Mouse (Mus musculus): ENCODE data around the gene Cst13. TPM values are rescaled to one million over a fixed set of nuclear protein-coding genes. Genes with fewer than 3 reads are reported as not detected.

The Cst13 gene
- polyA plus RNA-seq, 1 experiment from 2014 or later: not detected

DNA sequence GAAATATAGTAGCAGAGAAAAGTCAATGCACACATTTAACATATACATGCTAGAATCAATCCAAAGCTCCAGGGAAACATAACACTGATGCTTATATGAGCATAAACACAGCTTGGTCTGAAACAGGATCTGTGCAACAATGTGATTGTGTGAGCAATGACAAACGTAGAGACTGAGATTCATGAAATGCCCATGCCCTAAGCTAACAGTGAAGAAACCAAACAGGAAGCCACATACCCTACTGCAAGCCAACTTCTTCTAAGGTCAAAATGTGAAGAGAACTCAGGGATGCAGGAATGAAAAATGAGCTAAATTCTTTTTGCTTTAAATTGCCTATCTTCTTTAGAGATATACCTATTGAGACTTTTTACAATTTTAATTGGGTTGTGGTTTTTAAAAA, 49.1 kb downstream of the Cst13 start:
- ATAC-seq (replicated peaks; ENCODE audit: low FRiP score) (no peak), DNase-seq (ENCODE audit: low spot score) (no peak)
- Histone ChIP-seq H3K4me3 (ENCODE audit: low read depth, low read length) (no peak overlapping the region), H3K9me3 (ENCODE audit: control insufficient read depth, low read length) (no peaks in the 10 kb centered on the region), H3K4me1 (replicated peaks; ENCODE audit: control insufficient read depth, insufficient read depth, low read length) (no peaks in the 10 kb centered on the region; the same call in 1 of the 2 replicates), H3K27me3 (ENCODE audit: control insufficient read depth, insufficient read depth, low read length) (no peaks in the 10 kb centered on the region), H3K9ac (ENCODE audit: low read length) (no peak overlapping the region), H3K36me3 (ENCODE audit: control insufficient read depth, insufficient read depth, low read length) (no peaks in the 10 kb centered on the region), H3K27ac (ENCODE audit: low read depth, low read length) (no peak overlapping the region), H3K4me2 (ENCODE audit: low read depth, low read length, severe bottlenecking) (no peak overlapping the region)
- WGBS: 88% methylated on average over 1 of the region's 1 CpGs

DNA sequence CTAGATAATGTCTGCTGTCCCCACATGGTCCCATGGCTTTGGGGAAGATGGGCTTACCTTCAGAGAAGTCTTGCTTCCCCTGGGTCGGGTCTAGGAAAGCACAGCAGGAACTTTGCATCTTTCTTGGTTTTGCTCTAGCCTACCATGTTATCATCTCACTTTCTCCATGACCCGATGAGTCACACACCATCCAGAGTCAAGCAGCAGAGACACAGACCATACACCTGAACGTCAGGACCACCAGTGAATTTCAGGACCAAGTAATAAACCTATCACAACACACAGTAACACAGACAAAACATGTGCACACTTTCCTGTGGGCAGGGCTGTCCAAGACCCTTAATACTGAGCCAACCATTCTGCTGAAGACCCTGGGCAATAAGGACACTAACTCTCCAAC, 50.6 kb downstream of the Cst13 start:
- H3K36me3 ChIP-seq (ENCODE audit: control insufficient read depth, insufficient read depth, low read length): no peaks in the 10 kb centered on the region
- H3K9me3 ChIP-seq (ENCODE audit: control insufficient read depth, low read length): no peaks in the 10 kb centered on the region
- DNase-seq (ENCODE audit: low spot score) (no peak), ATAC-seq (replicated peaks; ENCODE audit: low FRiP score) (no peak)
- no peak overlapping the region for H3K4me3 ChIP-seq (ENCODE audit: low read depth, low read length)
- no peak overlapping the region for H3K9ac ChIP-seq (ENCODE audit: low read length)
- H3K27me3 ChIP-seq (ENCODE audit: control insufficient read depth, insufficient read depth, low read length): no peaks in the 10 kb centered on the region
- no peak overlapping the region for H3K4me2 ChIP-seq (ENCODE audit: low read depth, low read length, severe bottlenecking)
- H3K27ac ChIP-seq (ENCODE audit: low read depth, low read length): no peak overlapping the region
- no peaks in the 10 kb centered on the region; the same call in 1 of the 2 replicates for H3K4me1 ChIP-seq (replicated peaks; ENCODE audit: control insufficient read depth, insufficient read depth, low read length)
- WGBS: 81% methylated on average over 3 of the region's 3 CpGs

DNA sequence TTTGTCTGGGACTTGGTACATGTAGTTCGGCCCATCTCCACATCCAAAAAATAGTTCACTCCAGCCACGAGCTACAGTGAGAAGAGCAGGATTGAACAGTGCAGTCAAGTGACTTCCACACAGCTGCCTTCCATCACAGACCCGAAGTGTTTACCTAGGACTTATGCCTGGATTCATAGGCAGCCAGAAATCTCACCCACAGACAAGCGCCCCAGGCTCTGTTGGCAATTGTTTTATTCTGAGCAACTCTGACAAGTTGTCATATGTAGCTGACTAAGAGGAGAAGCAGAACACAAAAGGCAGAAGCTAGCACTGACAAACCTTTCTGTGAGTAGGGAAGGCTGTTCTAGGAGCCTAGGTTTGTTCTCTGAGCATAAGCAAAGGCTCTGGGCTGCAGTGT, 53.0 kb downstream of the Cst13 start:
- H3K9me3 ChIP-seq (ENCODE audit: control insufficient read depth, low read length): no peaks in the 10 kb centered on the region
- ATAC-seq (replicated peaks; ENCODE audit: low FRiP score): no peak
- H3K4me3 ChIP-seq (ENCODE audit: low read depth, low read length): no peak overlapping the region
- H3K27ac ChIP-seq (ENCODE audit: low read depth, low read length): no peak overlapping the region
- DNase-seq (ENCODE audit: low spot score): no peak
- no peak overlapping the region for H3K9ac ChIP-seq (ENCODE audit: low read length)
- H3K4me1 ChIP-seq (replicated peaks; ENCODE audit: control insufficient read depth, insufficient read depth, low read length): no peaks in the 10 kb centered on the region; the same call in 1 of the 2 replicates
- no peaks in the 10 kb centered on the region for H3K27me3 ChIP-seq (ENCODE audit: control insufficient read depth, insufficient read depth, low read length)
- no peaks in the 10 kb centered on the region for H3K36me3 ChIP-seq (ENCODE audit: control insufficient read depth, insufficient read depth, low read length)
- WGBS: 86% methylated on average over 4 of the region's 4 CpGs
- H3K4me2 ChIP-seq (ENCODE audit: low read depth, low read length, severe bottlenecking): peak overlapping the region; percentile 67; the same call in 1 of the 2 replicates

DNA sequence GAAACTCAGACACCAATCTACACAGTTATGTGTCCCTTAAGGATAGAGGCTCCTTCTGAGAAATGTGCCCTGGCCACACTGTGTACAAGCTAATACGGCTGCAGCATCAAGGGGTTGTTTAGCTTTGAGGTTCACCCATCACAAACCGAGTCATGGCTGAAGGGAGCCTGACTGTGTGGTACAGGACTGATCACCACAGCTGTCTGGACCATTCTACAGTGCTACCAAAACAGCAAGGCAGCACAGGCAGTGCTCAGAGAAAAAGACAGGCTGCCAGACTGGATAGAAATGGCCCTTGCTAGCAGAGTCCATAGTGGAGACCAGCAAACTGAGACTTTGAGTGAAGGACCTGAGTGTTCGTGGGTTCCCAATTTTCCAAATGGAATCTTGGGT, 54.3 kb downstream of the Cst13 start:
- Histone ChIP-seq H3K36me3 (ENCODE audit: control insufficient read depth, insufficient read depth, low read length) (no peaks in the 10 kb centered on the region), H3K9ac (ENCODE audit: low read length) (peak overlapping the region; percentile 79), H3K4me1 (replicated peaks; ENCODE audit: control insufficient read depth, insufficient read depth, low read length) (peaks cover 2% of the 10 kb centered on the region; the same call in 1 of the 2 replicates), H3K4me3 (ENCODE audit: low read depth, low read length) (peak overlapping the region; percentile 80), H3K9me3 (ENCODE audit: control insufficient read depth, low read length) (no peaks in the 10 kb centered on the region), H3K27ac (ENCODE audit: low read depth, low read length) (no peak overlapping the region), H3K27me3 (ENCODE audit: control insufficient read depth, insufficient read depth, low read length) (no peaks in the 10 kb centered on the region), H3K4me2 (ENCODE audit: low read depth, low read length, severe bottlenecking) (peak overlapping the region; percentile 67)
- DNase-seq (ENCODE audit: low spot score) (no peak), ATAC-seq (replicated peaks; ENCODE audit: low FRiP score) (0 out of 2 replicates have a peak, but pooled peaks have one; percentile 0)
- 69% methylated on average over 3 of the region's 3 CpGs for WGBS

DNA sequence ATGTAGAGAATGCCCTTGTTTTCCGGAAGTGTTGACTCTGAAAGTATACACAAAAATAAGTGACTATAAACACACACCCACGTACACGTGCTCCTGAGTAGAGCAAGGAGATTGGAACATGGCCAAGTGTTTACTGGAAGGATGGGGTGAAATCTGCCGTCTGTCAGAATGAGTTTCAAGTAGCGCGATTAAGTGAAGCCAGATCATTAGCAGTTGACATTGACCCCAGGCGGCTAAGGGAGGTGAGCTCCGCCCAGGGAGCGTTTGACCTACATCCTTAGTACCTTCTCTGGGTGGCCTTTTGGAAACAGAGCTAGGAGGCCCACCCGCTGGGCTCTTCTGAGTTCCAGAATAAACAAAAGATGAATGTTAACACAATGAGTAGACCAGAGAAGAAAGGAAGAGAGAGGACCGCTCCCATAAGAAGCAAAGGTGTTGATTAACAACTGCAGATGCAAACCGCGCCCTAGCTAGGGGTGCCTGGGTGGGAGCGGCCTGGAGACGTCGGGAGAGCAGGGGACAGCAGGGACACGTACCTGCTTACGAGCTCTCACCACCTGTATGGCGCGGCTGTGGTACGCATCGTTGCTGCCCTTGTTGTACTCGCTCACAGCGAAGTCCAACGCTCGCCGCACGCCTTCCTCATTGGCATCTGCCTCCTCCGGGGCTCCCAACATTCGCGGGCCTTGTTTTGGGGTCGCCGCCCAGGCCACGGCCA, 54.9 kb downstream of the Cst13 start:
- ATAC-seq (replicated peaks; ENCODE audit: low FRiP score) (peak; percentile 70), DNase-seq (ENCODE audit: low spot score) (no peak)

DNA sequence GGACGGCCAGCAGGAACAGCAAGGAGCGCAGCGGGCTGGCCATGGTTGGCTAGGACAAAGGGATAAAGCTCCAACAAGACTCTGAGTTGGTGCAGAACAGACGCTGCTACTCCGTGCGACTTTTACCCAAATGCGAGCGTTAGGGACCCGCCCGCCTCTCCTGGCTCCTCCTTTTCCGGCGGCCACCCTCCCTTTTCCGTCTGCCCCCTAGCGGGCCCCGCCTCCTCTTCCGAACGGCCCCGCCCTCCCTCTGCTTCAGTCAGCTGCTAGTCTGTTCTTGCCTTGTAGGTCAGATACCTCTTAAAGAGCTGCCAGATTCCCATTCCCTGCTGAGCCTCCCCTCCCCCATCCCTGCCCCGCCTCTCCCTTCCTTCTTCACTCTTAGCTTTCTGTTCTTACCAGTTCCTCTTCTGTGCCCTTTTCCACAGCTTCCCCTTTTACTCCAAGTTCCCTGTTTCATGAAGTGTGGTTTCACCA, 55.5 kb downstream of the Cst13 start, which contains the start of gene Cst3:
TSS of gene Cst3 (minus strand) at position 358 of the 477 bp plus-strand sequence.
- Histone ChIP-seq H3K27ac (ENCODE audit: low read depth, low read length) (peak within 1 kb of the TSS; percentile 85), H3K4me1 (replicated peaks; ENCODE audit: control insufficient read depth, insufficient read depth, low read length) (peaks cover 2% of the 10 kb centered on the region; the same call in 1 of the 2 replicates), H3K9me3 (ENCODE audit: control insufficient read depth, low read length) (no peaks in the 10 kb centered on the region), H3K4me2 (ENCODE audit: low read depth, low read length, severe bottlenecking) (peak within 1 kb of the TSS; percentile 67), H3K27me3 (ENCODE audit: control insufficient read depth, insufficient read depth, low read length) (no peaks in the 10 kb centered on the region), H3K4me3 (ENCODE audit: low read depth, low read length) (peak within 1 kb of the TSS; percentile 80), H3K36me3 (ENCODE audit: control insufficient read depth, insufficient read depth, low read length) (no peaks in the 10 kb centered on the region), H3K9ac (ENCODE audit: low read length) (peak within 1 kb of the TSS; percentile 79)
- under 1% methylated on average over 19 of the region's 19 CpGs for WGBS
- ATAC-seq (replicated peaks; ENCODE audit: low FRiP score) (peak; percentile 97), DNase-seq (ENCODE audit: low spot score) (peak; percentile 95)

More for the DNA sequence above, 54.9 kb downstream of the Cst13 start:
- H3K4me1 ChIP-seq (replicated peaks; ENCODE audit: control insufficient read depth, insufficient read depth, low read length): peaks cover 2% of the 10 kb centered on the region; the same call in 1 of the 2 replicates
- H3K4me2 ChIP-seq (ENCODE audit: low read depth, low read length, severe bottlenecking): peak overlapping the region; percentile 67
- H3K9ac ChIP-seq (ENCODE audit: low read length): peak overlapping the region; percentile 79
- H3K36me3 ChIP-seq (ENCODE audit: control insufficient read depth, insufficient read depth, low read length): no peaks in the 10 kb centered on the region
- H3K4me3 ChIP-seq (ENCODE audit: low read depth, low read length): peak overlapping the region; percentile 80
- no peaks in the 10 kb centered on the region for H3K27me3 ChIP-seq (ENCODE audit: control insufficient read depth, insufficient read depth, low read length)
- peak overlapping the region; percentile 85 for H3K27ac ChIP-seq (ENCODE audit: low read depth, low read length)
- WGBS: 2% methylated on average over 34 of the region's 34 CpGs
- H3K9me3 ChIP-seq (ENCODE audit: control insufficient read depth, low read length): no peaks in the 10 kb centered on the region

DNA sequence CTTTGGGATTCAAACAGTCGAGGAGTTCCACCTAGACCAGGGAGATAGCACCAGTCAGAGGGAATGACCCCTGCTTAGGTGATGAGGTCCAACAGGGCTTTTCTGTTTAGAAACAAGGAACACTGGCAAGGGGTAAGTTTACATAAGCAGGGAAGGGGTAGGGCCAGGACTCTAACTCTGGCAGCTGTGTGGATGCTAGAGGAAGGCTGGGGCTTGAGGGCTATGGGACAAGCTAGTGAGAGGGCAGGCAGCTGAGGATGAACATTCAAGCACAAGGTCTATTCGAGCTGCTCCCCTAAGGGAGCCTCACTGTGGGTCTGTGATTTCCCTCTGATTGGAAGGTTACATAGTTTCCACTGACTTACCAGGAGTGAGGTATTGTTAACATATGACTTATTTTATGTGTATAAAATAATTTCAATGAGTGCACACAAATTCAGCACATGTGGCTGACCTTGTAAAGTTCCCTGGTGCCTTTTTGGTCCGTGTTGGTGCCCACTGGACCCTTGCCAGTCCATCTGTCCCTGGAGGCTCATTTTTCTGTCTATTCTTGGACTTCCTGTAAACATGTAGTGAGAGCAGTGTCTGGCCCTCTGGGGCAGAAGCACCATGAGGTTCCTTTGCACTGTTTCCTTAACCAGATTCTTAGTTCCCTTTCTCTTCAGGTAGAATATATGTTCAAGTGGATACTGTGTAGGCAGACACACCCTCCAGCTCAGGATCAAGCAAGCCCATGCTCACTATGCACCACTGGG, 57.3 kb downstream of the Cst13 start:
- Histone ChIP-seq H3K4me1 (replicated peaks; ENCODE audit: control insufficient read depth, insufficient read depth, low read length) (peaks cover 2% of the 10 kb centered on the region; the same call in 1 of the 2 replicates), H3K4me2 (ENCODE audit: low read depth, low read length, severe bottlenecking) (no peak overlapping the region), H3K9me3 (ENCODE audit: control insufficient read depth, low read length) (no peaks in the 10 kb centered on the region), H3K4me3 (ENCODE audit: low read depth, low read length) (no peak overlapping the region), H3K27me3 (ENCODE audit: control insufficient read depth, insufficient read depth, low read length) (no peaks in the 10 kb centered on the region), H3K27ac (ENCODE audit: low read depth, low read length) (no peak overlapping the region), H3K36me3 (ENCODE audit: control insufficient read depth, insufficient read depth, low read length) (no peaks in the 10 kb centered on the region), H3K9ac (ENCODE audit: low read length) (no peak overlapping the region)
- ATAC-seq (replicated peaks; ENCODE audit: low FRiP score): no peak
- DNase-seq (ENCODE audit: low spot score): no peak
- WGBS: 67% methylated on average over 3 of the region's 3 CpGs

DNA sequence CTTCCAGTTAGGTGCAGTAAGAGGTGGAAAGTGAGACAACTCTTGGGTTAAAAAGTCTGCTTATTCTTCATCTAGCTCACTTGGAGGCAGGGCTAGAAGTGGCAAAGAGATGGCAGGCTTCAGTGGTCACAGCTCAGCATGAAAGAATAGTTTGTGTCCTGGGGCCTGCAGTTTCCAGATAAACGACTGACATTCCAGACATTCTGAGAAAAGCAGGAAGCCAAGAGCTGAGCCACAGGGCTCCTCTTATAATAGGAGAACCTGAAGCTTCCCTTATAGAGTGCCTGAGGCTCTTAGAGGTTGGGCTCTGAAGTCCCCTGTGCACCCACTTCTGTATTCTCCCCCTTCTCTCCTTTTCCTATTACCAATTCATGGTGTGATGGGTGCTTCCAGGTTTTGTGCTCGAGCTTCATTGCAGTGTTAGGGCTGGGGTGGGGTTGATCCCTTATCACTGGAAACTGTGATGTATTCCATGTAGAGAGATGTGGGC, 58.8 kb downstream of the Cst13 start:
- no peak for DNase-seq (ENCODE audit: low spot score)
- no peaks in the 10 kb centered on the region for H3K9me3 ChIP-seq (ENCODE audit: control insufficient read depth, low read length)
- WGBS: 13% methylated on average over 2 of the region's 2 CpGs
- no peak for ATAC-seq (replicated peaks; ENCODE audit: low FRiP score)
- no peak overlapping the region for H3K9ac ChIP-seq (ENCODE audit: low read length)
- no peaks in the 10 kb centered on the region for H3K27me3 ChIP-seq (ENCODE audit: control insufficient read depth, insufficient read depth, low read length)
- H3K27ac ChIP-seq (ENCODE audit: low read depth, low read length): no peak overlapping the region
- no peak overlapping the region for H3K4me2 ChIP-seq (ENCODE audit: low read depth, low read length, severe bottlenecking)
- no peak overlapping the region for H3K4me3 ChIP-seq (ENCODE audit: low read depth, low read length)
- H3K4me1 ChIP-seq (replicated peaks; ENCODE audit: control insufficient read depth, insufficient read depth, low read length): peaks cover 2% of the 10 kb centered on the region; the same call in 1 of the 2 replicates
- H3K36me3 ChIP-seq (ENCODE audit: control insufficient read depth, insufficient read depth, low read length): no peaks in the 10 kb centered on the region

Data from forebrain, embryonic 11.5 days (tissue).